Mouse (Mus musculus) limb, embryonic 14.5 days (tissue): ENCODE measurements around the gene Zfp775. TPM values are rescaled to one million over a fixed set of nuclear protein-coding genes. Genes with fewer than 3 reads are reported as not detected.

Experiments
- ATAC-seq: fragments of 200-750 bp; cut with Nextera tagmentation; 2 replicates; pipeline ENCODE4 v1.8.0; 2017; ENCODE audit warnings: low read depth, moderate number of reproducible peaks, moderate TSS enrichment; ENCODE audit not compliant: low FRiP score
- DNase-seq: peaks from one replicate; pipeline ENCODE4 v3.0.0-alpha.2; 2015; ENCODE audit warnings: low spot score
- H3K27ac ChIP-seq: fragments of 300-500 bp; sonication (generic); replicated peaks from 2 replicates; pipeline ENCODE4 v1.5.1; 2014; ENCODE audit warnings: low read depth, mild to moderate bottlenecking, low read length, moderate library complexity, mixed read lengths
- H3K27me3 ChIP-seq: fragments of 300-500 bp; sonication (generic); 2 replicates; pipeline ENCODE4 v1.6.1; 2014; ENCODE audit warnings: low read length, mixed read lengths; ENCODE audit not compliant: control insufficient read depth, insufficient read depth
- H3K36me3 ChIP-seq: fragments of 300-500 bp; sonication (generic); 2 replicates; pipeline ENCODE4 v1.6.1; 2014; ENCODE audit warnings: mild to moderate bottlenecking, low read length, moderate library complexity, mixed read lengths; ENCODE audit not compliant: control insufficient read depth, insufficient read depth
- H3K4me1 ChIP-seq: fragments of 300-500 bp; sonication (generic); 2 replicates; pipeline ENCODE4 v1.6.1; 2014; ENCODE audit warnings: antibody characterized with exemption, low read length, mixed read lengths; ENCODE audit not compliant: control insufficient read depth, insufficient read depth
- H3K4me2 ChIP-seq: fragments of 300-500 bp; sonication (generic); replicated peaks from 2 replicates; pipeline ENCODE4 v1.6.1; 2014; ENCODE audit warnings: low read depth, mild to moderate bottlenecking, low read length, moderate library complexity; ENCODE audit not compliant: severe bottlenecking
- H3K4me3 ChIP-seq: fragments of 300-500 bp; sonication (generic); replicated peaks from 2 replicates; pipeline ENCODE4 v1.5.1; 2014; ENCODE audit warnings: low read length
- H3K9ac ChIP-seq: fragments of 300-500 bp; sonication (generic); 2 replicates; pipeline ENCODE4 v1.6.1; 2014; ENCODE audit warnings: mild to moderate bottlenecking, low read depth, low read length, moderate library complexity; ENCODE audit not compliant: severe bottlenecking
- H3K9me3 ChIP-seq: fragments of 300-500 bp; sonication (generic); 2 replicates; pipeline ENCODE4 v1.6.1; 2016; ENCODE audit warnings: low read length; ENCODE audit not compliant: control insufficient read depth
- POLR2A ChIP-seq: fragments of 200-500 bp; IDR thresholded peaks from 2 replicates; pipeline ENCODE4 v1.8.0; 2012; ENCODE audit warnings: inconsistent platforms, mild to moderate bottlenecking, moderate library complexity, borderline replicate concordance; ENCODE audit not compliant: insufficient read depth, insufficient read length; ENCODE audit errors: extremely low read depth
- WGBS: fragments of 180-500 bp; shearing (Covaris S2); extraction: QIAGEN DNeasy Blood & Tissue Kit; methylation state at CpG from one replicate; pipeline ENCODE4 v1.1.7; 2014; 5-methylcytosine and 5-hydroxymethylcytosine counted together
- polyA plus RNA-seq, 2 experiments: library from polyadenylated mRNA; depleted of rRNA in 1 of 2; stranded (reverse) in 1 of 2; unstranded in 1 of 2; fragments of >200 nt; fragmentation: Nextera tagmentation in 1 of 2; extraction: Ambion mirVana in 1 of 2; gene quantifications; 2 replicates each; pipeline versions ENCODE4 v1.2.1 to v1.2.3; 2012 to 2014

Gene Zfp775
- polyA plus RNA-seq, 2 experiments, result 4.8 to 5.9 TPM

- Histone ChIP-seq H3K9me3 (no peaks in the 10 kb centered on the region), H3K36me3 (peaks cover 23% of the 10 kb centered on the region), H3K4me1 (no peaks in the 10 kb centered on the region), H3K9ac (no peak overlapping the region), H3K27ac (no peak overlapping the region), H3K4me3 (no peak overlapping the region), H3K27me3 (peaks cover 14% of the 10 kb centered on the region), H3K4me2 (no peak overlapping the region)
- TF ChIP-seq POLR2A, result no peak
- ATAC-seq (no peak), DNase-seq (no peak)
- WGBS, result 18% methylated on average over 1 of the region's 1 CpGs
Measured at GRCm38 (mm10) chr6:48623460-48623859, 21.6 kb downstream of the Zfp775 start.

GRCm38 (mm10) chr6:48626464-48626863 is 24.6 kb downstream of the Zfp775 start, which contains the start of gene AI854703:
Gene AI854703, plus strand, starts transcription at chr6:48626764.
- Histone ChIP-seq H3K9ac (peak within 1 kb of the TSS; percentile 52), H3K27ac (no peak within 1 kb of the TSS), H3K9me3 (no peaks in the 10 kb centered on the region), H3K4me3 (peak within 1 kb of the TSS; percentile 44), H3K36me3 (no peaks in the 10 kb centered on the region), H3K4me1 (no peaks in the 10 kb centered on the region), H3K4me2 (peak within 1 kb of the TSS; percentile 86), H3K27me3 (peaks cover 30% of the 10 kb centered on the region)
- ATAC-seq, result no peak
- 30% methylated on average over 8 of the region's 8 CpGs for WGBS
- DNase-seq, result no peak
- no peak for TF ChIP-seq POLR2A

GRCm38 (mm10) chr6:48626984-48627383 is 25.1 kb downstream of the Zfp775 start:
- peak overlapping the region; percentile 44 for H3K4me3 ChIP-seq
- H3K4me1 ChIP-seq, result no peaks in the 10 kb centered on the region
- H3K4me2 ChIP-seq, result peak overlapping the region; percentile 86
- no peaks in the 10 kb centered on the region for H3K36me3 ChIP-seq
- peaks cover 30% of the 10 kb centered on the region for H3K27me3 ChIP-seq
- no peak overlapping the region for H3K27ac ChIP-seq
- DNase-seq (no peak), ATAC-seq (peak; percentile 38)
- no peak for TF ChIP-seq POLR2A
- H3K9me3 ChIP-seq, result no peaks in the 10 kb centered on the region
- WGBS, result under 1% methylated on average over 26 of the region's 32 CpGs
- peak overlapping the region; percentile 52 for H3K9ac ChIP-seq

- Histone ChIP-seq H3K36me3 (no peaks in the 10 kb centered on the region), H3K27me3 (peaks cover 30% of the 10 kb centered on the region), H3K9ac (peak overlapping the region; percentile 52), H3K4me2 (peak overlapping the region; percentile 86), H3K4me1 (no peaks in the 10 kb centered on the region), H3K4me3 (peak overlapping the region; percentile 44), H3K9me3 (no peaks in the 10 kb centered on the region), H3K27ac (no peak overlapping the region)
- ATAC-seq (no peak), DNase-seq (no peak)
- WGBS, result 3% methylated on average over 7 of the region's 7 CpGs
- no peak for TF ChIP-seq POLR2A
Measured at GRCm38 (mm10) chr6:48627511-48627924, 25.7 kb downstream of the Zfp775 start.

- H3K27me3 ChIP-seq, result peaks cover 30% of the 10 kb centered on the region
- H3K27ac ChIP-seq, result no peak overlapping the region
- ATAC-seq (no peak), DNase-seq (no peak)
- no peak for TF ChIP-seq POLR2A
- H3K4me3 ChIP-seq, result no peak overlapping the region
- no peaks in the 10 kb centered on the region for H3K36me3 ChIP-seq
- no peak overlapping the region for H3K9ac ChIP-seq
- no peaks in the 10 kb centered on the region for H3K4me1 ChIP-seq
- WGBS, result 85% methylated on average over 3 of the region's 3 CpGs
- H3K9me3 ChIP-seq, result no peaks in the 10 kb centered on the region
- H3K4me2 ChIP-seq, result no peak overlapping the region
Measured at GRCm38 (mm10) chr6:48628377-48628776, 26.5 kb downstream of the Zfp775 start.
